Mouse (Mus musculus) ES-E14 (cell line): Measurements from ENCODE around the gene Orm2.

ENCODE experiments used
- CHD2 ChIP-seq: IDR thresholded peaks from 2 replicates; pipeline ENCODE4 v1.6.1; 2014; ENCODE audit warnings: mild to moderate bottlenecking, low read depth, low read length, inconsistent platforms
- HCFC1 ChIP-seq: IDR thresholded peaks from 2 replicates; pipeline ENCODE4 v1.6.1; 2012; ENCODE audit warnings: low read length, inconsistent platforms, borderline replicate concordance; ENCODE audit not compliant: insufficient read depth
- MAFK ChIP-seq: IDR thresholded peaks from 2 replicates; pipeline ENCODE4 v1.6.1; 2014; ENCODE audit warnings: mild to moderate bottlenecking, low read depth, low read length, inconsistent platforms; ENCODE audit not compliant: insufficient read depth
- ZC3H11A ChIP-seq: IDR thresholded peaks from 2 replicates; pipeline ENCODE4 v1.6.1; 2012; ENCODE audit warnings: low read depth, mild to moderate bottlenecking, inconsistent platforms, low read length, borderline replicate concordance
- ZNF384 ChIP-seq: IDR thresholded peaks from 2 replicates; pipeline ENCODE4 v1.6.1; 2012; ENCODE audit warnings: low read depth, low read length, inconsistent platforms

DNA sequence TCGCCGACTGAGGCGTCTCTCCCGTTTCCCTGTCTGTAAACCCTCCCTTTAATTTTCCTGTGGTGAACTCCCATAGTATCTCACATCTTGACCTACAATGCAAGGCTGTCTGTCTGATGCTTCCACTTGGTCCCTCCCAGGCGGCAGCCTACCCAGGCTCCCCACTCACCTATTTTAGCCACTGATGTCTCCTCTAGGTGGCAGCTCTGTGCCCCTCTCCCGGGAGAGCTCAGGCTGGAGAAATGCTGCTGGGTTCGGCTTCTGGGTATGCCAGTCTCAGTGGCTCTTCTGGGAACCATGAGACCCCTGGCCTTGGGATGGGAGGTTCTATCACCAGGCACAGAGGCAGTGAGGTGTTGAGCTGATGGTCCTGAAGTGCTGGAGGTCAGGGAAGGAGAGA is 15.2 kb downstream of the Orm2 start:
- TF ChIP-seq HCFC1 (no peak), ZC3H11A (no peak), ZNF384 (no peak), CHD2 (no peak), MAFK (no peak)
